Mouse (Mus musculus): ENCODE measurements around the gene Dus2.

Gene Dus2

DNA sequence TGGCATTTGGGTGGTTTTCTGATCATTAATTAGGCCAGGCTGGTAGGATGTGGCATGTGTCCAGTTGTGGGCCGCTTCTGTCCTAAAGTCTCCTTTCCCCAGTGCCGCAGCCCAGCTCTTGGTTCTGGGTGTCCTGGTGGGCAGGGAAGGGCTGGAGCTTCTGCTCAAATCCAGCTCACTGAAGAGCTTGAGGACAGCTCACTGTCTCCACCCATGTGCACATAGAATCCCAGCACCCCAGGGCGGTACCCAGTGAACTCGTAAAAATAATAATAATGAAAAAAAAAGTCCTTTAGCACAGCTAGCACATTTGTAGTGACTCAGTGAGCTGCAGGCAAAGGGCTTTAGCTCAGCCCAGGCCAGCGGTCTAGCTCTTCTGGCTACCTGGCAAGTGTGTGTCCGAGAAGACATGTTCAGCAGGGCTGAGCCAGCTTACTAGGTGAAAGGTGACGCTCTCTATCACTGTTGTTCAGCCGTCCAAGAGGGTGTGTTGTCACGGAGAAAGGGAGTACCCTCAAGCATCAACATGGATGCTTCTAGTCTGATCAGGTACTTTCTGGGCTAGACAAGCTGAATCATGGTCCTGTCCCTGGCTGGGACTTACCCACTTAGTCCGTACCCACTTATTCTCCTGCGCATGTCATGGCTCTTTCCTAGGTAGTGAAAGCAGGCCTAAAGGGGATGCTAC is 55.9 kb downstream of the Dus2 start:
- no peak for DNase-seq

DNA sequence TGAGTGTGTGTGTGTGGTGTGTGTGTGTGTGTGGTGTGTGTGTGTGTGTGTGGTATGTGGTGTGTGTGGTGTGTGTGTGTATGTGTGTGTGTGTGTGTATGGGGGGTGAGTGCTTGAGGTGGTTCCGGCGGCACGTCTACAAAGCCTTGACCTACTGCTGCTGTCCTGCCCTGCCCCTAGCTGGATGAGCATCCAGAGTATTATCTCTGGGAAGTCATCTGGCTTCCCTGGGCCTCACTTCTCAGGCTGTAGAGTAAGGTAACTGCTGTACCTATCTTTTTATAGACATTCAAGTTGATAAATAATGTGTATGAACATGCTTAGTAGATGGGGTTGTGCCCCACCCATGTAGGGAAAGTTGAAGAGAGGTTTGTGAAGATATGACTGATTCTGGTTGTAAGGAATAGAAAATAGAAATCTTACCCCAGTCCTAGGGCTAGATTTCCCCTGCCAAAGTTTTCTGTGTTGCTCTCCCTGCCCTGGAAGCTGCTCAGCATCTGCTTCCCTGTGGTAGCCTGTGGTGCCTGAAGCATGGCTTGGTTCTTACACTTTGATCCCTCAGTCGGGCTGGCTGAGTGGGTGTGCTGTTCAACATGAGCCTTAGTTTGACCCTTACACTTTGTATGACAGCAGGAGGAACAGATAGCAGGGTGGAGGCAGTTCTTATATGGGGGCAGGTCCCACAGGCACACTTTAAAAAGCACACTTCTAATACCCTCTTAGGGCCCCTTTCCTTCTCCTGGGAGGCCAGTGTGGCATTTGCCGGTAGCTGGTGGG is 56.9 kb downstream of the Dus2 start:
- no peak for DNase-seq

DNA sequence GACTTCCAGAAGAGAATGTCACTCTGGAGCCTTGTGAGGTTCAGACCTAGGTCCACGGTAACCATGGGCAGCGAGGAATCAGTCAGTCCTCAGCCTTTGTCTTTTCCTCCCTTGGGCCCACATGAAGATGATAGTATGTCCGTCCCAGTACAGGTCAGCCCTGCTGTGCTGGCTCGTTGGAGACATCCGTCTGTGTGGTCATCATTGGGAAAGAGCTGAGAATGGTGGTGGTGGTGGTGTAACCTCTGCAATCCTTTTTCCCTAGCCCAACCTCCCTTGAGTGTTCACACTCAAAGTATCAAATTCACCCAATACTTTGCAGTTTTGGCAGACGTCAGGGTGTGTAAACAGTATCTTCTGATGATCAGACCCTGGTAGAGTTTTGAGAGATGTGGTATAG is 58.7 kb downstream of the Dus2 start:
- DNase-seq: no peak

DNA sequence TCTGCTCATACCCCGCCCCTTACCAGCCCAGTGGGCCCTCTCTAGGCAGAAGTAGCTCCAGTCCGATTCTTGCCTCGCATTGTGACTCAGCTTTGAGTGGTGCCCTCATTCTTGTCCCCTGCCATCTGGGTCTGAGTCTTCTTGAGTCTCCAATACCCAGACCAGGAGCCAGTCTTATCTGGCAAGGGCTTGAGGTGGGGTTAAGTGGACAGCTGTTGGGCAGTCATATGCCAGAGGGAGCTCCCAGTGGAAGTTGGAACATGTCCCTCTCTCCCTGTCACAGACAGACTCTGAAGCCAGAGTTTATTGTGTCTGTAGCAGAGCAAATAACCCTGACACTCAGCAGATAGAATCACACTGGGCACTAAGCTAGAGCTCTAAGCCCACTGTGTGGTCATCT is 59.9 kb downstream of the Dus2 start:
- no peak for DNase-seq

DNA sequence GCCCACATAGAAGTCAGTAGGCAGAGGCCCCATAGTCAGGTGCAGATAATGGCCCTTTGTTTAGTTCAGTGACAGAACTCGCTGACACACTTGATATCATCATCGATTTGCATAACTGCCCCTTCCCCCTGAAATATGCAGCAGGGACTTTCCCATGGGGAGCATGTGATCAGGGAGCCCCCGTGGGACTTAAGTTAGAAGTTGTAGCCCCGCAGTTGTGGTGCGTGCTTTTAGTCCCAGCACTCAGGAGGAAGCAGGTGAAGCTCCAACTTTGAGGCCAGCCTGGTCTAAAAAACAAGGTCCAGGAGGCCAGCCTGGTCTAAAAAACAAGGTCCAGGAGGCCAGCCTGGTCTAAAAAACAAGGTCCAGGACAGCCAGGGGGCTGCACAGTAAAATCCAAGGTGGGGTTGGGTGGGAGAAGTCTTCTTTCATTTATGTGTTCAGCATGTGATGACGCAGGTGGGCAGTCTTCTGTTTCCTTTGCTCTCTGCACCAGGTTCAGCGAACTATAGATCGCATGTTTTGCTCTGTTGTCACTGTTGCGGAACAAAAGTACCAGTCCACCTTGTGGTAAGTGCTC is 61.5 kb downstream of the Dus2 start:
- DNase-seq: no peak

DNA sequence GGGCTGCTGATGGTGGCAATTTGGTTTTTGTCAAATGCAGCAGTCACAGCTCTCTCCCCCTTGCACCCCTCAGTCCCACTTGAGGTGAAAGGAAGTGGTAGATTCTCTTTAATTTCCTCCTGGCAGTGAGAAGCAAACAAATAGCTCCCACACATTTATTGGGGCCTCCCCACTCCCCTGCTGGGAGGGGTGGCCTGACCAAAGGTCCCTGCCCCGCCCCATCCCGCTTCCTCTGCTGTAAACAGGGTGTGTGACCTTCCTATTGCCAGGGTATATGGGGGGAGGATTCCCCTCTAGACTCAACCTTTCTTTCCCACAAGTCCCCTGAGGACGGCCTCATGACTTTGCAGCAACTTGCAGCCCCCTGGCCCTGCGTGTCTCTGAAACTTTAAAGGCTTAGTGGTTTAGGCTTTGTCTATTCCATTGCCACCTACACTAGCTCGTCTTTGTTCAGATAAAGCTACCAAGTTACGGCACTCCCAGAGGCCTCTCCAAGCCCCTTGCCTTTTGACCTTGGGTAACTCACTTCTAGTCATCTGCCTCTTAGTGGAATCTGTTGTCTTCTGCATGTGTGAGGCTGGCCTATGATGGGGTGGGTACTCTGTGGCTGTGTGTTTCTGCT is 63.2 kb downstream of the Dus2 start:
- no peak for DNase-seq

DNA sequence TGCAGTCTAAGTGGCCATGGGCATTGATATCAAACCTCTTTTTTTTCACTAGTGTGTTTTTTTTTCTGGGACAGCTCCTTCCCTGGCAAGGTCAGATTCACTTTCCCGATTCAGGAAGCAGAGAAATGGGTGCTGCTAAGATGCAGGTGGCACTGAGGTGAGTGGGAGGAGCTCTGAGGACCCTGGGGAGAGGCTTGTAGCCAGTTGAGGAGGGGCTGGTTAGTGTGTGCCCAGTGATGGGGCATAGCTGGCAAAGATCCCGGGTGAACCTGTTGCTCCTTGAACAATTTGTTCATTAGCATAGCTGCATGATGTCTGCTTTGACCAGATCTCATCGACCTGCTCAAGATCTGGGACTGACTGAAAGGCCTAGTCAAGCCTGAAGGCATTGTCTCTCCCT is 63.9 kb downstream of the Dus2 start:
- no peak for DNase-seq

DNA sequence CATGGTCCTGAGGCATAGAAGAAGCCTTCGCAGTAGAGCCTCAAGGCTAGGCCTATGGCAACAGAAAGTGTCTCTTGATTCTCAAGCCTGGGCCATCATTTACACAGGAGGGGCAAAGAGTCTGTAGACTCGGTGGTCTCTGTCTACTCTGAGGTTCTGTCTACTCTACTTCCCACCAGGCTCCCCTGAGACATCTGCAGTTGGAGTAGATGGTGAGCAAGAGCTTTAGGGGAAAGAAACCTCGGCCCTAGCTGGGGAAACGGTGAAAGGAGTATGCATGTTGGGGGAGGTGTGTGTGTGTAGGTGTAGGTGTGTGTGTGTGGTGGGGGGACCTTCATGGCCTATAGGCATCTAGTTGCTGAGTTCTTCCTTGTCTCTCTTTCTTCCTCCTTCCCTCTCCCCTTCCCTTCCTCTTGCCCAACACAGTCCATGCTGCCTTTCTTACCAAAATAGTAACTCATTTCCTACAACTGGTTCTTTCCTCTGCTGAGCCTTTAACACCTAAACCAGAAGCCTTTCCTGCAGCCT is 65.4 kb downstream of the Dus2 start:
- no peak for DNase-seq

DNA sequence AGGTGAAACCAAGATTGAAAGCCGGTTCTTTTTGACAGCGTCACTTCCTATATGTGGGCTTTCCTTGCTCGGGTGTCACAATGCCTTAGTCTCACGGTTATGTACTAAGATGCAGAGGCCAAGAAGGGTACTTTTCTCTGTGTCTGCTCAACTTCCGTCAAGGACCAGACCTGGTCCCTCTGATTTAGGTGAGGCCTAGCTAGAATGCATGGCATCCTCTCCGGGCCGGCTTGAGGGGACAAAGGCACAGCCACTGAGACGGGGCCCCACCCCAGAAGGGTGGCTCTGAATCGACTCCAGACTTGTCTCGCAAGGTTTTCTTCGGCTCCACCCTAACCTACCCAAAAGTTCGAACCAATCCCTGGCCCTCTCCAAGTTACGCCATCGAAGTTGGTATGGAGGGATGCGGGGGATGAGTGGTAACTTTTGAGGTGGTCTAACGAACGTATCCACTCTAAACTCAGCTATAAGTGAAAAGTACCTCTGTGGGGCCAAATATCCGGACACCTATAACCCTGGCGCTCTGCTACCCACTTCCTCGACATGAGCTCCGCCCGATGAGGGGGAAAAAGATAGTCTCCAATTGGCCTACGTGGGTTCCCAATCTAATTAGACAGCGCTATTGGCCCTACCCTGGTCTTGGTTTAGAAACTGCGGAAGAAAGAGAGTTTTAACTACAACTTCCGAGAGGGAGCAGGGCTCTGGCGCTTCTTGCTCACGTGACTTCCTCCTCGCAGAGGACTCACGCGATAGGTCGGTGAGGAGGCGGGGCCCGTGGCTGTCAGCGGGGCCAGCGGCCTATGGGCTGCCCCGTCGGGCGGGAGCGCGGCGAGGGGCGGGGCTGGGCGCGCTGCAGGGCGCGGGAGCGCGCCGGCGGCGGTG is 67.8 kb downstream of the Dus2 start, which contains the start of gene Nfatc3:
Gene Nfatc3, plus strand, starts transcription at position 110 of the 882 bp plus-strand sequence.
- peak; percentile 91 for DNase-seq

DNA sequence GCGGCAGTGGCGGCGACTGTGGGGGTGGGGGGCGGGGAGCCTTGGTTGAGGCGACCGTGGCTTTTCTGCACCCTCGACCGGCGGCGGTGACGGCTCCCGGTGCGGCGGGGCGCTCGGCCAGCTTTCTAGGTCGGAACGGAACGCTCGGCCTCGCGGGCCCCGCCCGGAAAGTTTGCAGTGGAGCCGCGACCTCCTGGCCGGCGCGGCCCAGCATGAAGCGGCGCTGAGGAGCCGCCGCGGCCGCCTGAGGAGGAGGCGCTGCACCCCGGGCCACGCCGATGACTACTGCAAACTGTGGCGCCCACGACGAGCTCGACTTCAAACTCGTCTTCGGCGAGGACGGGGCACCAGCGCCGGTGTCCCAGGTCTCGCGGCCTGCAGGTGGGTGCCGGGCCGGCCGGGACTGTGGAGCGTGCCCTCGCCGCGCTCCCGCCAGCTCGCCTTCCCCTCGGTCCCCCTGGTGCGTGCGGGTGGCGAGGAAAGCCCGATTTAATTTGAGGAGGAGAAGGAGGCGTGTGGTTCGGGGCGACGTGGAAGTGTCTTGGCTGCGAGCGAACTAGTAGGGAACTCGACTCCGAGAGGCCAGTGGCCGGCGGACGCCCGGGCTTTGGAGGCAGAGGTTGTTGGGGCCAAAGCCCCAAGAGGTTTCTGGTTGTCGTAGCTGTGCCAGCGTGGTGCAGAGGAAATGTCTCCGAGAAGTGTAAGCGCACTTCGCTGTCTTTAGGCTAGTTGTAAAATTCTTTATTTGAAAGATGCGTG is 68.7 kb downstream of the Dus2 start:
- DNase-seq: no peak

DNA sequence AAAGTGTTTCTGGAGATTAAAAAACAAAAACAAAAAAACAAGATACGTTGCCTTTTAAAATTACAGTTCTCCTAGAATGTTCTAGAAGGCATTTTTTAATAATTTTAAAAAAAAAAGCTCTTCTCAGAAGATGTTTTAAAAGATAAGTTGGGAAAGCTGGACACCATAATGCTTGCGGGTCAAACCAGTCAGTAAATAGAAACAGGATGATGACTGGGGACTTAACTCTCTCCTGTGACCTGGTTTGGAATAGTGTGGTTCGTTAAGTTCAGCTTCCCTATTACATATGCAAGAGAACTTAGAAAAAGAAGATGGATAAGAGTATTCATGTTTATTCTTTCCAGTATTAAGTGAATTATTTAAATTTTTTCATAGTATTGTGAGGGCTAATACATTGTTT is 69.4 kb downstream of the Dus2 start:
- DNase-seq: no peak

DNA sequence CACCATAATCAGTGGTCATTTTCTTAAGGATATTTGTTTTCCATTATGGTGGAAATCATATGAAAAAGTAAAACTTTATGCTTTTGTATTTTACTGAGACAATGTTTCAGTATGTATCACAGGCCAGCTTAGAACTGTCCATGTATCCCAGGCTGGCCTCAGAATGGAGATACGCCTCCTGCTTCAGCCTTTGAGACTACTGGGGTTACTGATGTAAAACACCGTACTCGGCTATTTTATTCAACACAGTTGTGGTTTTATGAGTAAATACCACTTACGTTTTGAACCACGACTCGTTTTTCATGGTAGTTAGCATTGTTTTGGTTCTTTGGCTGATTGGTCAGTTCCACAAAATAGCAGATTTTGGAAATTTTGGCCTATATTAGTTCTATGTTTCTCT is 70.5 kb downstream of the Dus2 start:
- no peak for DNase-seq

DNA sequence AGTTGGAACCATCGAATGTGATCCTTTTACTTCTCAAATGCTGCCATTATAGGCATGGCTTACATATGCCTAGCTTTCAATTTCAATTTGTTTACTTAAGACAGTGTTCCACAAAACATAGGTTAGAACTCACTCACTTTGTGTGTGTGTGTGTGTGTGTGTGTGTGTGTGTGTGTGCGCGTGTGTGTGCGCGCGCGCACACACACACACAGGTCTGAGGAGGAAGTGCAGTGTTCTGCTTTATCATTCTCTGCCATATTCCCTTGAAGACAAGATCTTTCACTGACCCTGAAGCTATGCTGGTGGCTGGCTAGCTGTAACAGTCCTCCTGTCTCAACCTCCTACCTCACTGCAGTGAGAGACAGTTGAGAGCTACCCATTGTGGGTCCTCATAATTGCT is 71.9 kb downstream of the Dus2 start:
- DNase-seq: no peak

DNA sequence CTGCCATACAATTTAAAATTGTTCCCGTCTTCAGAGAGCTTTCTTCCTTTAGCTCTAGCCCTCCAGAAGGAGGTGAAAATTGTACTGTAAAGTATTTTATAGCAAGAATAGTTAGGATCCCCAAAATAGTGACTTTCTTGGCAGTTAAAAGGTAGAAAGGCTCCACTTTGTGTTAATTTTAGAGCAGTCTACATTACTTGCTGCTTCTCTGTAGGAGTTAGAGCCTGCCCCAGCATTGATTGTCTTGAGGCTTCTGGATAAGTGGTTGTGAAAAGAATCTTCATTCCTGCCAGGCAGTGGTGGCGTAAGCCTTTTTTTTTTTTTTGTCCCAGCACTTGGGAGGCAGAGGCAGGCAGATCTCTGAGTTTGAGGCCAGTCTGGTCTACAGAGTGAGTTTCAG is 75.6 kb downstream of the Dus2 start:
- no peak for DNase-seq

DNA sequence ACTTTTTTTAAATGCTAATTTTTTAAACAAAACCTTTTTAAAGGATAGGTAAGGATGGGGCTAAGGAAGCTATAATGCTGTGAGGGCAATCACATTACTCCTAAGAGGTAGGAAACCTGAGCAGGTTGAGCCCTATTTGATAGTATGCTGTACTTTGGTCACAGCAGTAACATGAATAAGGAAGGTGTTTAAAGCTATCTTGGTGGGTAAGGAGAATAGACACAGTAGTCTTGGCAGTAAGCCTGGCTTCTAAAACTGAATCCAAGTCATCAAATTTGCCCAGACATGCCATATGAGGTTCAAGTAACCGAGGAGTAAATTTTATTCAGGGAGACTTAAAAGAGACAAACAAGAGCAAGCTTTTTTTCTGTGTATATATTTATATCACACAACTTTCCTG is 78.4 kb downstream of the Dus2 start:
- no peak for DNase-seq

DNA sequence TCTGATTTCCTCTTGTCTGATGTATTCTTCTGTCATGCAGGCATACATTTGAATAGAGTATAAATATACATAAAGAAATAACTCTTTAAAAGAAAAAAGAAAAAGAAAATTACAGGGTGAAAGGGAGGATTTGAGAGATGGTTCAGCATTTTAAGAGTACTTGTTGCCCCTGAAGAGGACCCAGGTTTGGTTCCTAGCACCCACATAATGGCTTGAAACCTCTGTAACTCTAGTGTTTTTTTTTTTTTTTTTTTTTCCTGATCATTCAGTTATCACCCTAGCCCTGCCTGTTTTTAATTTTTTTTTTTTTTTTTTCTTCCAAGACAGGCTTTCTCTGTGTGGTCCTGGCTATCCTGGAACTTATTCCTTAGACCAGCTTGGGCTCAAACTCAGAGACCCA is 81.0 kb downstream of the Dus2 start:
- DNase-seq: no peak

DNA sequence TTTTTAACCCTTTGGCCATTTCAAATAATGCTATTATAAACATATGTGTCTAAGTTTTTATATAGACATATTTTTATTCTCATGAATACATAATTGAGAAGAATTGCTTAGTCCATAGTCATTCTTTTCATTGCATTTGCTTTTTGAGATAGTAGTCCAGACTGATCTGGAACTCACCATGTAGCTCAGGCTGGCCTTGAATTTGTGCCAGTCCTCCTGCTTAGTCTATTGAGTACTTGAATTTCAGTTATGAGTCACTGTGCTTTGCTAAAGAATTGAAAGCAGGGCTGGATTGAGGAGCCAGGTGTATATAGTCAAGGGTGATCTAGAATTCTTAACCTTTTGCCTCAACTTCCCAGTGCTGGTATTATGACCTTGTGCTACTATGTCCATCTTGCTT is 83.1 kb downstream of the Dus2 start:
- DNase-seq: no peak

DNA sequence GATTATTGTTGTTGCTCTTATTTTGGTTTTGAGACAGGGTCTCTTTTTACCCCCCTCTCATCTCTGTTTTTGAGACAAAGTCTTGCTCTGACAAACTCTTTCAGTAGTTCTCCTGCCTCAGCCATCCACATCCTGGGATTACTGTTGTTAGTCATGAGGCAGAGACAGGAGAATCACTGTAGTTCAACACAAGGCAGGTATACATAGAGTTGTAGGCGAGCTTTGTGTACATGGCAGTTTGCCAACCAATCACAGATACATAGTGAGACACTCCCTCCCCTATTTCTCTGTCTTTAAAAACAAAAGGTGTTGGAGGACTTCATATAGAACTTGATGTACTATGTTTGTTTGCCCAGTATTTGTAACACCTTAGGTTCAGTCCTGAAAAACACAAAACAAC is 83.5 kb downstream of the Dus2 start:
- no peak for DNase-seq

DNA sequence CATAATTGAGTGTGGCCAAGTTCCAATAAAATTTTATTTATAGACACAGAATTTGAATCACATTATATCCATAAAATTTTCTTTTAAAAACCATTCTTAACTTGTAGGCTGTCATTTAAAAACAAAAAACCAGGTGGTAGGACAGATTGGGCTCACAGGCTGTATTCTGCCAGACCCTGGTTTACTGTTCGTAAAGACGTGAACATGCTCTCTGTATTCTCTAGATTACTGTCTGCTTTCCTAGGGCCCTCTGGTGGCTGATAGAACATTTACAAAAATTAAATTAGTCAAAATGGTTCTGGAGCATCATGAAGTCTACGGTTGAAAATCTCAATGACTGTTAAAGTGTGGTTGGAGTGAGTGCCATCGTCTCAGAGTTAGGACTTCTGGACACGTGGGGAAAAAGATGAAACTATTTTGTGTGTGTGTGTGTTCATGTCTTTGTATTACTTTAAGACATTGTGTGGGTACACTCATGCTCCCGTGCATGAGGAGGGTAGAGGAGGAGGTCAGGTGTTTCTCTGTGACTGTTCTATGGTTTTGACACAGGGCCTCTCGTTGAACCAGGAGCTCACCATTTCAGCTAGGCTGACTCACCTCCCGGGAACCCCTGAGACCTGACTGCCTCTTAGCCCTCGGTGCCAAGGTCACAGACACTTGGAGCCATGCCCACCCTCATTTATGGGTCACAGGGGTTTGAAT is 84.2 kb downstream of the Dus2 start:
- DNase-seq: no peak

DNA sequence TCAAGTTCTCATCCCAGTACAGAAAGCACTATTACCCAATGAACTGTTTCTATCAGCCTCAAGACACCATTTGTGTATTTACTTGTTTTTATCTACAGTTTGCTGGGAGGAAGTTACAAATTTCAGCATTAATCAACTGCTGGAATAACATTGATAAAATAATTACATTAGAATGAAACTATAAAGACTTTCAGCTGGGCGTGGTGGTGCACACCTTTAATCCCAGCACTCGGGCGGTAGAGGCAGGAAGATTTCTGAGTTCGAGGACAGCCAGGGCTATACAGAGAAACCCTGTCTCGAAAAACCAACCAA is 84.7 kb downstream of the Dus2 start:
- no peak for DNase-seq

DNA sequence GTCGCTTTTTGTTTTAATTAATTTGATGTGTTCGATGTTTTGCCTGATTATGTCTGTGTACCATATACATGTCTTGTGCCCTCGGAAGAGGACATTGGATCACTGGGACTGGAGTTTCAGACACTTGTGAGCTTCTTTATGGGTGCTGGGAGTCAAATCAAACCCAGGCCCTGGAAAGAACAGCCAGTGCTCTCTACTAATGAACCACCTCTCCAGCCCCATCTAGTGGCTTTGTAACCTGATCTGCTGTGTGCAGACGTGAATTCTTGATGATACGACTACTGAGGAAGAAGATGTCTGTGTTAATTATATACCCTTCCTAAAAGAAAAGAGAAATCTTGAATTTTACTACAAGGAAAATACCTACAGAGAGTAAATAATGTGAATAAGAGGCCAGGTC is 85.5 kb downstream of the Dus2 start:
- DNase-seq: no peak
